ENCODE assay signal across 22 mouse cellular contexts in genomic region chr16:52144792-52145191, GRCm38 (mm10).
A peak's percentile ranks its signal among the peaks of the same experiment; 100 is the strongest.
DNase-seq lines count a peak whose midpoint lies in the region; ATAC-seq and TF ChIP-seq lines count a peak whose summit lies in the region.
"Had no signal": no experiment of that assay in that cellular context is flagged by ENCODE, and none has a peak within 500 bp of the region (broad histone marks: within the 10 kb centered on the region; RNA-seq: fewer than 3 reads in every experiment).

No protein-coding gene starts in this region.

- TF ChIP-seq RAD21 in MEL (IDR thresholded peaks at IDR 0.05; ENCODE audit: low read depth, low read length) = no peak; the same call in 1 of the 2 replicates

- H3K27me3 ChIP-seq in kidney, embryonic 15.5 days = no peaks in the 10 kb centered on the region
- no peaks in the 10 kb centered on the region for H3K27me3 ChIP-seq in MEL (ENCODE audit: control insufficient read depth in 1 of 2, insufficient read depth in 2 of 2, low read length in 2 of 2)
- H3K27me3 ChIP-seq in forebrain, embryonic 13.5 days = no peaks in the 10 kb centered on the region
- H3K27me3 ChIP-seq: embryonic facial prominence, embryonic 12.5 days; hindbrain, embryonic 12.5 days; limb, embryonic 12.5 days had no signal

- ATAC-seq in kidney, embryonic 15.5 days (replicated peaks; ENCODE audit: low FRiP score) = peak; percentile 55; the same call in 1 of the 2 replicates
- ATAC-seq in neutrophil, adult 5-6 weeks (ENCODE audit: extremely low read depth, insufficient number of reproducible peaks, low FRiP score, poor library complexity, severe bottlenecking) = peak; percentile 47
- ATAC-seq in forebrain, embryonic 13.5 days = no peak
- ATAC-seq: midbrain, embryonic 16.5 days had no signal

- peaks cover 55% of the 10 kb centered on the region for H3K36me3 ChIP-seq in kidney, embryonic 15.5 days
- H3K36me3 ChIP-seq in MEL (ENCODE audit: control insufficient read depth in 1 of 2, insufficient read depth in 2 of 2, low read length in 2 of 2) (peaks cover 0 to 16% of the 10 kb centered on the region in 2 experiments; a peak in 2 of 4 replicates), macrophage (ENCODE audit: inconsistent target) (peaks cover 23% of the 10 kb centered on the region; the same call in 1 of the 2 replicates)
- H3K36me3 ChIP-seq in forebrain, embryonic 13.5 days (ENCODE audit: poor library complexity, severe bottlenecking) = peaks cover 24% of the 10 kb centered on the region

- peak; percentile 85 to 93 for TF ChIP-seq EP300 in MEL (IDR thresholded peaks at IDR 0.05; ENCODE audit: low read depth in 1 of 2, low read length in 2 of 2)

- H3K4me3 ChIP-seq in kidney, embryonic 15.5 days (replicated peaks) = no peak overlapping the region
- no peak overlapping the region; a peak in 1 of 4 replicates for H3K4me3 ChIP-seq in MEL (ENCODE audit: control insufficient read depth in 1 of 2, insufficient read depth in 1 of 2, low read depth in 2 of 2, low read length in 2 of 2)
- H3K4me3 ChIP-seq in macrophage (ENCODE audit: inconsistent target) = no peak overlapping the region
- no peak overlapping the region for H3K4me3 ChIP-seq in forebrain, embryonic 13.5 days
- H3K4me3 ChIP-seq: embryonic facial prominence, embryonic 12.5 days; hindbrain, embryonic 12.5 days; limb, embryonic 12.5 days; midbrain, embryonic 10.5 days had no signal

- H3K79me2 ChIP-seq in MEL (ENCODE audit: control insufficient read depth, insufficient read depth, low read length, poor library complexity) = no peaks in the 10 kb centered on the region
- H3K79me2 ChIP-seq in macrophage (ENCODE audit: inconsistent target) = no peaks in the 10 kb centered on the region

- no peak for TF ChIP-seq CTCF in MEL (IDR thresholded peaks at IDR 0.05 in 2 of 3, conservative IDR thresholded peaks at IDR 0.05 in 1 of 3; ENCODE audit: control insufficient read depth in 1 of 3, insufficient read depth in 1 of 3, low read depth in 2 of 3, low read length in 3 of 3, poor library complexity in 1 of 3, severe bottlenecking in 1 of 3)

- DNase-seq in kidney, postnatal 25 days = no peak
- DNase-seq in MEL (ENCODE audit: low read depth, low spot score) = peak; percentile 91
- DNase-seq in cerebellum, adult 8-10 months = no peak
- no peak for DNase-seq in T-cell, adult 2 months (ENCODE audit: low spot score)
- DNase-seq: adrenal gland, postnatal 25 days; cerebellum, adult 9-11 months; kidney, postnatal 14 days; layer of hippocampus, postnatal 36 days; liver, postnatal 0 days; lung, postnatal 10 days; thymus, postnatal 25 days had no signal

- 0 out of 2 replicates have a peak, but pooled peaks cover 4% of the 10 kb centered on the region for H3K4me1 ChIP-seq in kidney, embryonic 15.5 days
- H3K4me1 ChIP-seq in MEL (ENCODE audit: control insufficient read depth in 1 of 2, insufficient read depth in 2 of 2, low read length in 2 of 2) = peaks cover 8 to 12% of the 10 kb centered on the region in 2 experiments
- H3K4me1 ChIP-seq in forebrain, embryonic 13.5 days = peaks cover 12% of the 10 kb centered on the region
- H3K4me1 ChIP-seq: embryonic facial prominence, embryonic 12.5 days; hindbrain, embryonic 12.5 days; midbrain, embryonic 10.5 days had no signal

- H3K9me3 ChIP-seq in kidney, embryonic 15.5 days (replicated peaks) = no peaks in the 10 kb centered on the region
- H3K9me3 ChIP-seq in MEL (replicated peaks; ENCODE audit: insufficient read depth, low read length) = no peaks in the 10 kb centered on the region
- no peaks in the 10 kb centered on the region for H3K9me3 ChIP-seq in forebrain, embryonic 13.5 days (replicated peaks)
- H3K9me3 ChIP-seq: embryonic facial prominence, embryonic 12.5 days; hindbrain, embryonic 12.5 days; limb, embryonic 12.5 days; midbrain, embryonic 10.5 days had no signal

- H3K27ac ChIP-seq in kidney, embryonic 15.5 days = no peak overlapping the region
- H3K27ac ChIP-seq in MEL (ENCODE audit: control insufficient read depth, low read depth, low read length) = peak overlapping the region; percentile 72
- peak overlapping the region; percentile 12; the same call in 1 of the 2 replicates for H3K27ac ChIP-seq in macrophage
- no peak overlapping the region for H3K27ac ChIP-seq in forebrain, embryonic 13.5 days
- H3K27ac ChIP-seq: embryonic facial prominence, embryonic 12.5 days; hindbrain, embryonic 12.5 days; limb, embryonic 12.5 days; midbrain, embryonic 10.5 days had no signal

- TF ChIP-seq POLR2A in MEL (IDR thresholded peaks at IDR 0.05; ENCODE audit: control insufficient read depth in 1 of 2, insufficient read depth in 1 of 2, low read depth in 1 of 2, low read length in 2 of 2, poor library complexity in 1 of 2) = no peak

- H3K9ac ChIP-seq in kidney, embryonic 15.5 days = no peak overlapping the region
- no peak overlapping the region; the same call in 1 of the 2 replicates for H3K9ac ChIP-seq in MEL (ENCODE audit: control insufficient read depth, low read depth, low read length, poor library complexity, severe bottlenecking)
- H3K9ac ChIP-seq in forebrain, embryonic 13.5 days = no peak overlapping the region
- H3K9ac ChIP-seq: embryonic facial prominence, embryonic 12.5 days; hindbrain, embryonic 12.5 days; limb, embryonic 12.5 days; liver, postnatal 0 days had no signal

- H3K4me2 ChIP-seq in kidney, embryonic 15.5 days = no peak overlapping the region
- H3K4me2 ChIP-seq in forebrain, embryonic 13.5 days = no peak overlapping the region
- H3K4me2 ChIP-seq: embryonic facial prominence, embryonic 12.5 days; heart, embryonic 11.5 days; hindbrain, embryonic 12.5 days; limb, embryonic 12.5 days; liver, embryonic 11.5 days had no signal

- WGBS in kidney, embryonic 15.5 days = 66% methylated on average over 5 of the region's 5 CpGs
- WGBS in macrophage (ENCODE audit: missing documents) = 14% methylated on average over 3 of the region's 5 CpGs
- 89% methylated on average over 5 of the region's 5 CpGs for WGBS in forebrain, embryonic 13.5 days

TF ChIP-seq in MEL, 35 proteins besides CTCF, POLR2A, EP300 and RAD21:
- TF ChIP-seq ELF1 (IDR thresholded peaks at IDR 0.05; ENCODE audit: low read depth, low read length) = peak; percentile 60
- 0 out of 2 replicates have a peak, but pooled peaks have one; percentile 47 for TF ChIP-seq MAZ (IDR thresholded peaks at IDR 0.05; ENCODE audit: low read depth, low read length)
- peak; percentile 52 for TF ChIP-seq ZNF384 (IDR thresholded peaks at IDR 0.05; ENCODE audit: low read depth, low read length)
- TF ChIP-seq CHD1 (IDR thresholded peaks at IDR 0.05; ENCODE audit: low read depth, low read length) = 0 out of 2 replicates have a peak, but pooled peaks have one; percentile 81
- TF ChIP-seq MAX (IDR thresholded peaks at IDR 0.05; ENCODE audit: low read length) = peak; percentile 54
- TF ChIP-seq TAL1 (IDR thresholded peaks at IDR 0.05; ENCODE audit: low read length) = peak; percentile 74
- TF ChIP-seq ZKSCAN1 (IDR thresholded peaks at IDR 0.05; ENCODE audit: low read depth, low read length) = no peak
- TF ChIP-seq HCFC1 (IDR thresholded peaks at IDR 0.05; ENCODE audit: low read depth, low read length) = peak; percentile 38; the same call in 1 of the 2 replicates
- TF ChIP-seq ETS1 (IDR thresholded peaks at IDR 0.05; ENCODE audit: low read depth, low read length) = peak; percentile 74
- 0 out of 2 replicates have a peak, but pooled peaks have one; percentile 5 for TF ChIP-seq BHLHE40 (IDR thresholded peaks at IDR 0.05; ENCODE audit: borderline replicate concordance, low read depth, low read length)
- no peak for TF ChIP-seq NRF1 (IDR thresholded peaks at IDR 0.05; ENCODE audit: insufficient read depth, low read depth, low read length, poor library complexity, severe bottlenecking)
- TF ChIP-seq CHD2 (IDR thresholded peaks at IDR 0.05; ENCODE audit: low read length) = 0 out of 2 replicates have a peak, but pooled peaks have one; percentile 16
- peak; percentile 51; the same call in 1 of the 2 replicates for TF ChIP-seq MYB (IDR thresholded peaks at IDR 0.05; ENCODE audit: low read depth, low read length)
- TF ChIP-seq SMC3 (IDR thresholded peaks at IDR 0.05; ENCODE audit: low read depth, low read length) = 0 out of 2 replicates have a peak, but pooled peaks have one; percentile 2
- no peak for TF ChIP-seq JUND (IDR thresholded peaks at IDR 0.05; ENCODE audit: low read depth, low read length)
- TF ChIP-seq GATA1 (IDR thresholded peaks at IDR 0.05; ENCODE audit: low read depth, low read length) = peak; percentile 80
- no peak for TF ChIP-seq KAT2A (conservative IDR thresholded peaks at IDR 0.05; ENCODE audit: low read depth, low read length)
- TF ChIP-seq MXI1 (IDR thresholded peaks at IDR 0.05; ENCODE audit: low read depth, low read length) = peak; percentile 56
- TF ChIP-seq TBP (IDR thresholded peaks at IDR 0.05; ENCODE audit: low read depth, low read length) = 0 out of 2 replicates have a peak, but pooled peaks have one; percentile 29
- peak; percentile 84; the same call in 1 of the 2 replicates for TF ChIP-seq MYC (IDR thresholded peaks at IDR 0.05; ENCODE audit: low read depth, low read length)
- peak; percentile 53 for TF ChIP-seq TCF12 (IDR thresholded peaks at IDR 0.05; ENCODE audit: low read depth, low read length)
- TF ChIP-seq RCOR1 (IDR thresholded peaks at IDR 0.05; ENCODE audit: low read depth, low read length) = peak; percentile 87
- peak; percentile 86 for TF ChIP-seq SIN3A (IDR thresholded peaks at IDR 0.05; ENCODE audit: low read length)
- no peak for TF ChIP-seq POLR2AphosphoS2 (IDR thresholded peaks at IDR 0.05; ENCODE audit: low read length)

Comparison
In these comparisons a context has a peak if more than half of its experiments do, and no peak if none do; other contexts are left out.
1. H3K27ac ChIP-seq: peak in MEL (single experiment) and macrophage (single experiment); none in kidney, embryonic 15.5 days (single experiment) and forebrain, embryonic 13.5 days (single experiment).